Mouse (Mus musculus) lung, postnatal 0 days (tissue): ENCODE measurements around the gene Aspg. TPM values are rescaled to one million over a fixed set of nuclear protein-coding genes. Genes with fewer than 3 reads are reported as not detected.
A peak's percentile ranks its signal among the peaks of the same experiment; 100 is the strongest.

Experiments used
- ATAC-seq: fragments of 200-750 bp; cut with Nextera tagmentation; 2 replicates; pipeline ENCODE4 v1.8.0; 2017; ENCODE audit warnings: moderate library complexity
- DNase-seq: peaks from one replicate; pipeline ENCODE4 v3.0.0-alpha.2; 2016; ENCODE audit warnings: low spot score
- H3K27ac ChIP-seq: fragments of 300-500 bp; sonication (generic); 2 replicates; pipeline ENCODE4 v1.5.1; 2014; ENCODE audit warnings: antibody characterized with exemption, mild to moderate bottlenecking, low read length, mixed read lengths
- H3K27me3 ChIP-seq: fragments of 300-500 bp; sonication (generic); replicated peaks from 2 replicates; pipeline ENCODE4 v1.6.1; 2014; ENCODE audit warnings: low read length, mixed read lengths; ENCODE audit not compliant: insufficient read depth
- H3K36me3 ChIP-seq: fragments of 300-500 bp; sonication (generic); 2 replicates; pipeline ENCODE4 v1.6.1; 2014; ENCODE audit warnings: low read length, mixed read lengths; ENCODE audit not compliant: insufficient read depth
- H3K4me1 ChIP-seq: fragments of 300-500 bp; sonication (generic); 2 replicates; pipeline ENCODE4 v1.6.1; 2014; ENCODE audit warnings: antibody characterized with exemption, low read depth, low read length, mixed read lengths; ENCODE audit not compliant: insufficient read depth
- H3K4me2 ChIP-seq: fragments of 300-500 bp; sonication (generic); replicated peaks from 2 replicates; pipeline ENCODE4 v1.6.1; 2014; ENCODE audit warnings: low read depth, mild to moderate bottlenecking, low read length, moderate library complexity, mixed read lengths
- H3K4me3 ChIP-seq: fragments of 300-500 bp; sonication (generic); 2 replicates; pipeline ENCODE4 v1.5.1; 2014; ENCODE audit warnings: low read depth, low read length
- H3K9ac ChIP-seq: fragments of 300-500 bp; sonication (generic); replicated peaks from 2 replicates; pipeline ENCODE4 v1.6.1; 2014; ENCODE audit warnings: low read depth, mild to moderate bottlenecking
- H3K9me3 ChIP-seq: fragments of 300-500 bp; sonication (generic); 2 replicates; pipeline ENCODE4 v1.6.1; 2016; ENCODE audit warnings: low read length, mixed read lengths
- CTCF ChIP-seq: IDR thresholded peaks from 2 replicates; pipeline ENCODE4 v1.5.1; 2016; ENCODE audit warnings: antibody characterized with exemption, mild to moderate bottlenecking
- EP300 ChIP-seq: IDR thresholded peaks from 2 replicates; pipeline ENCODE4 v1.6.1; 2016; ENCODE audit warnings: antibody characterized with exemption, mild to moderate bottlenecking, control low read depth
- WGBS: fragments of 180-500 bp; shearing (Covaris S2); extraction: QIAGEN DNeasy Blood & Tissue Kit; methylation state at CpG from one replicate; pipeline ENCODE4 v1.1.7; 2014; 5-methylcytosine and 5-hydroxymethylcytosine counted together
- polyA plus RNA-seq: library from polyadenylated mRNA; unstranded; fragments of >200 nt; fragmentation: Nextera tagmentation; extraction: Ambion mirVana; gene quantifications from 2 replicates; pipeline ENCODE4 v1.2.1, GENCODE M21; 2015

The Aspg gene
- polyA plus RNA-seq, 1 experiment from 2014 or later: 2.5 TPM

DNA sequence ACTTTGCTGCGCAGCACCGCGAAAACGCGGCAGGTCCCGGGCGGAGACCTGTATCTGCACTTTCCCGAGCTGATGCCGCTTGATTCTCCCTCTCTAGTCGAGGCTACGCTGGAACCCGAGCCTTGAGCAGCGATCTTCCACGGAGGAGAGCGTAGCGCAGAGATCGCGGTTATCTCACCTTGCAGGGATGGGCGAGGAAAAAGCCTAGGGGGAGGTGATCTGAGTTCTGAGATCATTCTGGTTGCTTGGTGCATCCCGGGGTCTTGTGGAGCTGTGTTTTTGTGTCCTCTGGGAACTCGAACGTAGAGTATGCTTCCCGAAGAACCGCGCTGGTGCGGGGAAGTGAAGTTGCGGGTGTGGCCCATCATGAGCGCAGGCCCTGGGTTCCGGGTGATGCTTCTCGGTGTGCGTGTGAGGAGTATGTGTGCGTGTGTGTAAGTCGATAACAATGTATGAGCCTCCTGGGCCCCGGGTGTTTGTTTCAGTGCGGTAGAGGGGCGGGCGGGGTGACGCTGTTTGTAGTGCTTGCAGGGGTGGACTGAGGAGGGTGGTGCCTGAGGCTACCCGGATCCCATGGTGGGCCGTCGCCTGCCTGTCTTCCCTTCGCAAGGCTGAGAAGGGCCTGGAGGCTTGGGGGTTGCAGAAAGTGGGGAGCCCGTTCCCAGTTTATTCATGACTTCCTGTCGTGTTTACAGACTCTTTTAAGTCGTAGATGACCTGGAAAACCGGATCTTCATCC, 38.1 kb downstream of the Aspg start:
- DNase-seq (no peak), ATAC-seq (no peak)
- peak overlapping the region; percentile 24; the same call in 1 of the 2 replicates for H3K4me3 ChIP-seq
- H3K4me1 ChIP-seq: peaks cover 5% of the 10 kb centered on the region
- peaks cover 42% of the 10 kb centered on the region for H3K27me3 ChIP-seq
- WGBS: 2% methylated on average over 46 of the region's 46 CpGs
- no peaks in the 10 kb centered on the region for H3K9me3 ChIP-seq
- TF ChIP-seq EP300 (no peak), CTCF (no peak)
- H3K4me2 ChIP-seq: peak overlapping the region; percentile 51
- no peaks in the 10 kb centered on the region for H3K36me3 ChIP-seq
- no peak overlapping the region for H3K9ac ChIP-seq
- H3K27ac ChIP-seq: no peak overlapping the region

- TF ChIP-seq EP300 (no peak), CTCF (peak; percentile 99)
- H3K9ac ChIP-seq: no peak overlapping the region
- peaks cover 10% of the 10 kb centered on the region for H3K4me1 ChIP-seq
- H3K4me2 ChIP-seq: peak overlapping the region; percentile 64
- H3K4me3 ChIP-seq: peak overlapping the region; percentile 46
- DNase-seq (peak; percentile 80), ATAC-seq (peak; percentile 50)
- WGBS: under 1% methylated on average over 37 of the region's 37 CpGs
- H3K27me3 ChIP-seq: peaks cover 42% of the 10 kb centered on the region
- H3K27ac ChIP-seq: no peak overlapping the region
- H3K9me3 ChIP-seq: no peaks in the 10 kb centered on the region
- no peaks in the 10 kb centered on the region for H3K36me3 ChIP-seq
Measured at GRCm38 (mm10) chr12:112145211-112145874, 38.9 kb downstream of the Aspg start.

DNA sequence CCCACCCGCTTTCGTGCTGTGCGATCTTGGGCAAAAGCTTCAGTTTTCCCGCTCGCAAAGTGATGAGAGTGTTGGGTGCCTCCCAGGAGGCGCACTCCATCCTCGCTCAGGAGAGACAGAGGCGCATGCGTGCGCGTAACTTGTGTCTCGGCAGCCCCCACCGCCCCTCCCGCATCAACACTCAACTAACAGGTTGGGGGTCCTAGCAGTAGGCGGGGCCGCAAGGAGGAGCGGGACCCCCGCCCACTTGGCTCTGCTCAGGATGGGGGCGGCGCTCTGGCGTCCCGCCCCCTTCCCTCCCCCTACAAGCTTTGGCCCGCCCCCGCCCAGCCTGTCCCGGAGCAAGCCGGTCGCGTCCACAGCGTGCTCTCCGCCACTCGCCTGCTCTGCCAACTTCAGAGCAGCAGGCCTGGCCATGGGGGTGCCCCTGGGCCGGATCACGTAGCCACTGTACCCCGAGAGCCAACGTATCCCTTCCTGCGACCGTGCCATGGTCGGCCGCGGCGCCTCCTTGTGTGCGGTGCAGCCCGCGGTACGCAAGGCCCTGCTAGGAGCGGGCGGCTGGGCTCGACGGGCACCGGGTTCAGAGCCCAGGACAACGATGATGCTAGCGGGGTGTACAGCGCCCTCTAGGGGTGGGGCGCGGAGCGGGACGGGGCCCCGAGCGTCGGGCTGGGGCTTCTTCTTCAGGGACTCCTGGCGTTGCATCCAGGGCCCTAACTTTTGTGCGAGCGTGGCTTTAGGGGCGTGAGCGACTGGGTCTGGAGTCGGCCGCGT, 39.6 kb downstream of the Aspg start, which contains the start of gene Kif26a:
Gene Kif26a (plus strand): TSS at position 334 of the 777 bp plus-strand sequence.
- WGBS: 1% methylated on average over 52 of the region's 68 CpGs
- DNase-seq (peak; percentile 35), ATAC-seq (peak; percentile 47)
- H3K4me1 ChIP-seq: peaks cover 10% of the 10 kb centered on the region
- no peaks in the 10 kb centered on the region for H3K9me3 ChIP-seq
- peak within 1 kb of the TSS; percentile 69 for H3K27ac ChIP-seq
- H3K9ac ChIP-seq: peak within 1 kb of the TSS; percentile 44
- peak within 1 kb of the TSS; percentile 46 for H3K4me3 ChIP-seq
- H3K4me2 ChIP-seq: peak within 1 kb of the TSS; percentile 64
- peaks cover 42% of the 10 kb centered on the region for H3K27me3 ChIP-seq
- TF ChIP-seq EP300 (no peak), CTCF (peak; percentile 79)
- H3K36me3 ChIP-seq: no peaks in the 10 kb centered on the region

GRCm38 (mm10) chr12:112147365-112147764, 40.9 kb downstream of the Aspg start:
- 33% methylated on average over 5 of the region's 5 CpGs for WGBS
- Histone ChIP-seq H3K4me1 (peaks cover 16% of the 10 kb centered on the region), H3K27me3 (peaks cover 33% of the 10 kb centered on the region), H3K9ac (no peak overlapping the region), H3K36me3 (no peaks in the 10 kb centered on the region), H3K27ac (peak overlapping the region; percentile 69), H3K4me2 (peak overlapping the region; percentile 64), H3K4me3 (peak overlapping the region; percentile 46; the same call in 1 of the 2 replicates), H3K9me3 (no peaks in the 10 kb centered on the region)
- peak; percentile 23 for ATAC-seq
- TF ChIP-seq CTCF (no peak), EP300 (no peak)
- peak; percentile 51 for DNase-seq

DNA sequence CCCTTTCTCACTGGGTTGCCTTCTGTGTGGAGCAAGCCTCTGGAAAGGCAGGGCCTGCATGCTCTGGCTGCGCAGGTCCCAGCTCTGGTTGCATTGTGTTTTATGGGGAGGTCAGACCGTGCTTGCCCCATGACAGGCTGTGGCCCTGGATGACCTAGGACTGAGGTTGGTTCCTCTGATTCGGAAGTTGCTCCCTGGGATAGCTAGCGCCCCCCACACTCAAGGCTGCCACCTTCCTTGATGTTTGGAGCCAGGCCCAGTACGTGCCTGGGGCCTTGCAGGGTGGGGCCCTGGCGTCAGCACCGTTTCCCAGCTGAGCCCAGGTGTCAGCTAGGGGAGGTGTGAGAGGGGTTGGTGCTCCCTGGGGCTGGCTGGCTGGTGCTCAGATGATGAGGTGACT, 43.5 kb downstream of the Aspg start:
- DNase-seq (no peak), ATAC-seq (peak; percentile 51)
- 33% methylated on average over 7 of the region's 7 CpGs for WGBS
- Histone ChIP-seq H3K36me3 (no peaks in the 10 kb centered on the region), H3K27ac (peak overlapping the region; percentile 72), H3K9me3 (no peaks in the 10 kb centered on the region), H3K4me1 (peaks cover 16% of the 10 kb centered on the region), H3K4me3 (no peak overlapping the region), H3K27me3 (peaks cover 7% of the 10 kb centered on the region), H3K9ac (0 out of 2 replicates have a peak overlapping the region, but pooled peaks have one; percentile 12), H3K4me2 (peak overlapping the region; percentile 6; the same call in 1 of the 2 replicates)
- TF ChIP-seq CTCF (peak; percentile 4), EP300 (no peak)
